Mouse (Mus musculus) thymus, adult 2 months (tissue): ENCODE results near the gene Ptprg. TPM values are rescaled to one million over a fixed set of nuclear protein-coding genes. Genes with fewer than 3 reads are reported as not detected.
"Not testable (repeated sequence)": the region's sequence is repeated elsewhere in the genome, so short reads cannot be mapped to it uniquely, and the experiment has no call there.

ENCODE experiments used
- DNase-seq: peaks from one replicate; pipeline ENCODE4 v3.0.0; 2021
- H3K27ac ChIP-seq: fragments of 200-500 bp; 2 replicates; pipeline ENCODE4 v1.5.1; 2012; ENCODE audit warnings: low read length, control low read depth; ENCODE audit not compliant: control insufficient read depth, insufficient read depth
- H3K27me3 ChIP-seq: fragments of 200-500 bp; 2 replicates; pipeline ENCODE4 v1.6.1; 2012; ENCODE audit warnings: mild to moderate bottlenecking, low read length, moderate library complexity, mixed read lengths; ENCODE audit not compliant: control insufficient read depth, insufficient read depth
- H3K36me3 ChIP-seq: fragments of 200-500 bp; 2 replicates; pipeline ENCODE4 v1.6.1; 2012; ENCODE audit warnings: mild to moderate bottlenecking, low read length, moderate library complexity; ENCODE audit not compliant: control insufficient read depth, insufficient read depth
- H3K4me1 ChIP-seq: fragments of 200-500 bp; replicated peaks from 2 replicates; pipeline ENCODE4 v1.6.1; 2012; ENCODE audit warnings: low read length; ENCODE audit not compliant: control insufficient read depth, insufficient read depth
- H3K4me3 ChIP-seq: fragments of 200-500 bp; 2 replicates; pipeline ENCODE4 v1.5.1; 2012; ENCODE audit warnings: mild to moderate bottlenecking, low read length, control low read depth, moderate library complexity; ENCODE audit not compliant: control insufficient read depth, insufficient read depth
- CTCF ChIP-seq: fragments of 200-500 bp; IDR thresholded peaks from 2 replicates; pipeline ENCODE4 v1.5.1; 2012; ENCODE audit warnings: mild to moderate bottlenecking, control low read depth, low read length, moderate library complexity, borderline replicate concordance; ENCODE audit not compliant: control insufficient read depth, poor library complexity, insufficient read depth; ENCODE audit errors: extremely low read depth
- POLR2A ChIP-seq: fragments of 200-500 bp; IDR thresholded peaks from 2 replicates; pipeline ENCODE4 v1.6.1; 2012; ENCODE audit warnings: mild to moderate bottlenecking, low read length, control low read depth, moderate library complexity; ENCODE audit not compliant: control insufficient read depth, poor library complexity, insufficient read depth; ENCODE audit errors: extremely low read depth
- WGBS: fragments of 180-500 bp; shearing (Covaris S2); methylation state at CpG from one replicate; pipeline ENCODE4 v1.1.7; 2018; 5-methylcytosine and 5-hydroxymethylcytosine counted together
- polyA plus RNA-seq: library from polyadenylated mRNA; depleted of rRNA; stranded (reverse); fragments of >200 nt; gene quantifications from 2 replicates; pipeline ENCODE4 v1.2.3, GENCODE M21; 2012; rRNA removed

Gene Ptprg
- polyA plus RNA-seq, 1 experiment = 12.3 TPM

- no peak for DNase-seq
- TF ChIP-seq CTCF = no peak
- no peak for TF ChIP-seq POLR2A
- Histone ChIP-seq H3K4me3 (no peak overlapping the region), H3K27ac (no peak overlapping the region), H3K27me3 (no peaks in the 10 kb centered on the region), H3K4me1 (no peaks in the 10 kb centered on the region), H3K36me3 (no peaks in the 10 kb centered on the region)
- 73% methylated on average over 3 of the region's 3 CpGs for WGBS
Observed at GRCm38 (mm10) chr14:12276031-12276430, 722.7 kb downstream of the Ptprg start.

- Histone ChIP-seq H3K27ac (peak within 1 kb of the TSS; percentile 46; the same call in 1 of the 2 replicates), H3K4me3 (peak within 1 kb of the TSS; percentile 91), H3K27me3 (no peaks in the 10 kb centered on the region), H3K4me1 (no peaks in the 10 kb centered on the region), H3K36me3 (0 out of 2 replicates have a peak, but pooled peaks cover 3% of the 10 kb centered on the region)
- no peak for TF ChIP-seq CTCF
- no peak for TF ChIP-seq POLR2A
- DNase-seq = no peak
- 88% methylated on average over 6 of the region's 6 CpGs for WGBS
Observed at GRCm38 (mm10) chr14:12283641-12284040, 730.3 kb downstream of the Ptprg start, which contains the start of gene Gm49355. Gene Gm49355 (plus strand): TSS chr14:12283976.

GRCm38 (mm10) chr14:12284141-12284912, 731.0 kb downstream of the Ptprg start, which contains the start of gene 3830406C13Rik:
Gene 3830406C13Rik (plus strand): TSS chr14:12284173.
- TF ChIP-seq POLR2A (peak; percentile 90), CTCF (no peak)
- WGBS = under 1% methylated on average over 48 of the region's 48 CpGs
- H3K36me3 ChIP-seq = 0 out of 2 replicates have a peak, but pooled peaks cover 3% of the 10 kb centered on the region
- H3K27me3 ChIP-seq = no peaks in the 10 kb centered on the region
- H3K4me1 ChIP-seq = no peaks in the 10 kb centered on the region
- H3K4me3 ChIP-seq = peak within 1 kb of the TSS; percentile 91
- H3K27ac ChIP-seq = peak within 1 kb of the TSS; percentile 46; the same call in 1 of the 2 replicates
- DNase-seq = peak; percentile 78

DNA sequence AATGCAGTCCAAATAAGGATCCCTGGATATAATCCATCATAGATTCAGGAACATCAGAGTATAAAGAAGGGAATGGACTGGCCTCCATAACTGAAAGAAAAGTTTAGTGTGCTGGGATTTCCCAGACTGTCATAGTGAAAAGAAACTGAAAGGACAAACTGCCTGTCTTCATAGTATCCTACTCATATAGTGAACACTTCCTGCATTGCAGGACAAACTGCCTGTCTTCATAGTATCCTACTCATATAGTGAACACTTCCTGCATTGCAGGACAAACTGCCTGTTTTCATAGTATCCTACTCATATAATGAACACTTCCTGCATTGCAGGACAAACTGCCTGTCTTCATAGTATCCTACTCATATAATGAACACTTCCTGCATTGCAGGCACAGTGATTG, 736.4 kb downstream of the Ptprg start:
- not testable (repeated sequence) for DNase-seq, H3K36me3 ChIP-seq, H3K4me1 ChIP-seq, H3K27ac ChIP-seq, H3K27me3 ChIP-seq, H3K4me3 ChIP-seq

Other genes with a start within 250 kb of the Ptprg start
- gene Gm3839, start 196.8 kb upstream of the Ptprg start, polyA plus RNA-seq = 0.42 and 0.47 TPM in 2 replicates